Mouse (Mus musculus) testis, postnatal 14 days (tissue): ENCODE measurements around the gene Paqr3.

Experiments
- DNase-seq: peaks from one replicate; pipeline ENCODE4 v3.0.0; 2021; ENCODE audit warnings: low spot score

The Paqr3 gene

GRCm38 (mm10) chr5:97111207-97111910 lies at the start of gene Paqr3:
Gene Paqr3, minus strand, starts transcription at chr5:97111596.
- DNase-seq = peak; percentile 98

DNA sequence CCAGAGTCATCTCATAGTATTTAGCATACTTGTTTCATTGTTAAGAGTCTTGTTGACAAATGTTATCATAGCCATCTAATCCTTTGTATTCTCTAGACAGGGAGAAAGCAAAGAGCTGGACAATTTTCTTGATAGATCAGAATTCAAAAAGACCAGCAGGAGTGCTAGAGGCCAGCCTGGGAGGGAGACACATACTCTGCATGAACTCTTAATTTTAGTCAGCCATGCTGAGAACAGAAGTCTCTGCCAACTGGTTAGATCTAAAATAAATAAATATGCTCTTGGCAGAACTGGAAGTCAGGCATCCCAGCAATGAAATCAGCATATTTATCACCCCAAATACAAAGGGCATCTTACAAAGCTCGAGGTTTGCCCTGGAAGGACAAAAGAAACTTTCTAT lies 43.3 kb upstream of the Paqr3 start:
- DNase-seq = no peak

DNA sequence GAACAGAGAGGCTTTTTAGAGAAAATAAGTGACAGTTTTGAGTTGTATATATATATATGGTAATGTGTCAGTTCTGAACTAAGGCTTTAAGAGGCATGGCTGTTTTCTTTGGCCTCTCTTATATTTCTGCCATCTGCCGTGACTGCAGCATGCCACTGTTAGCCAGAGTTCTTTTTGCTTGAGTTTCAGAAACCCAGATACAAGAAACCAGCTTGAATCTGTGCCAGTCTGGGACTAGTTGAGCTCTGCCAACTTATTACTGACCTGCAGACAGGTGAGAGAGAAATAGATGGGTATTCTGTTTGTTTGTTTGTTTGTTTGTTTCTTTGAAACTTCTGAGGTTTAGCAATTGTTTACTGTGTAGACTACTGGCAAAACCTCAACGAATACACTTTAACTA lies 23.9 kb upstream of the Paqr3 start:
- DNase-seq = no peak

DNA sequence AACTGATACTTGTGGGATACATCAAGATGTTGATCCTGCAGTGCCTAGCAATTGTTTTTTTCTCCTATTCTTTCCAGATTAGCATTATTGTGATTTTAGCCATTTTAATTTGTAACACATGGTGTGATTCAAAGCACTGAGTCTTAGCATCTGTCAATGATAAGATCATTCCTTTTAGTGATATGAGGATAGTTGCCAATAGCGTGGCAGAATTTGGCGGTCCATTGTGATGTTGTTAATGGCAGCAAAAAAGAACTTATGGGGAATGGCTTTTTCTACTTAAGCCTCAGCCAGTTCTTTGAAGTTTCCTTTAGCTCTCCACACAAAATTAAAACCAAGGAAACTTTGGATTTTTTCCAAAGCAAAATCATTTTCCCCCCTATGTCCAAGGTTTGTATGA lies 18.2 kb upstream of the Paqr3 start:
- no peak for DNase-seq

DNA sequence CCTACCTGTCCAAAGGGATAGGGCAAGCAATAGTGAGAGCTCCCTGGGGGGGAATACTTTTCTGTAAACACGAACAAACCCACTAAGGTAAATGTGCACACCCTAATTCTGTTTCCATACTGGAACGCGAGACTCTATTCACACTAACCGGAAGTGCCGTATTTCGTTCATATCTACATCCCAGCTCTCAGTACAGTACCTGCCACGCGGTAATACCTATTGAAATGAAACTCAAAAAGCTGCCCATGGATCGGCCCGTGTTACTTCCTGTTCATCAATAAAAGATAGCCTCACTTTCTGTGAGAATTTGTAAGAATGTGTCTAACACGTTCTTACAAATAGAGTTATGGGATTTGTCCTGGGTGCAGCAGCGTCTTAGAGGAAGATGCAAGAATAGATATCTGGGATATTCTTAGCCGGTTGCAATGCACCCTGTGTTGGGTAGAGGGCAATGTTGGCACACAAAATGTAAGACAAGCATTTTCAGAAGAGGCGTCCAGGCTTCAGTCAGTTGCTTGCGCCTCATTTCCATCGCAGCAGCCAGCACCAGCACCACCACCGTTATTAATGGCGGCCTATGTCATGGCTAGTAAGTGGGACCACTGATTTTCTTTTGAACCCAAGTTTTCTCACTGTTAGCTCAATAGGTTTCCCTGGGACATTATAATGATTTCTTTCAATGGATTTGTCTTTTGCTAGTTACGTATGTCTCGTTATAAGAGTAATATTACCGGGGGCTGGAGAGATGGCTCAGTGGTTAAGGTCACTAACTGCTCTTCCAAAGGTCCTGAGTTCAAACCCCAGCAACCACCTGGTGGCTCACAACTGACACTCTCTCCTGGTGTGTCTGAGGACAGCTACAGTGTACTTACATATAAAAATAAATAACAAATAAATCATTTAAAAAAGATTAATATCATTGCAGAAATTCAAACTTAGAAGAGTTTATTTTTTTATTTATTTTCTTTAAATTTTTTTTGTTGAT lies 17.1 kb upstream of the Paqr3 start:
- DNase-seq = no peak

- DNase-seq = no peak
Observed at GRCm38 (mm10) chr5:97127284-97127683, 15.9 kb upstream of the Paqr3 start.

DNA sequence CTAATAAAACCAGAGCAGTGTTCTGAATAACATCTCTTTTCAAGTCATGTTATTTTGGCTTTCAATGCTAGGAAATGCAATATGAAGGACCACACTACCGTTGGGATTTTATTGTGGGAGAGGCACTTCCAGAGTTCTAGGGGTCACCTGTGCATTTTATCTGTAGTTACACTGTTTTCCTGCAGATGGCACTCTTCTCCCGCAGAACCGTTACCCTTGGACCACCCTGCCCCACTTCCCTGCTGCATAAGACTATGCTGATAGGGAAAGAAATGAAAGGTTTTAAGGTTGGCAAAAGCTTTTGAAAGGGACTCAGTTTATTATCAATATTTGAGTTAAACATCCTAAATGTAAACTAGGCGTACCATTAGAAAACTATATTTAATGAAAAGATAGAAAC lies 14.6 kb upstream of the Paqr3 start:
- DNase-seq = no peak

GRCm38 (mm10) chr5:97125459-97125970 lies 14.1 kb upstream of the Paqr3 start:
- no peak for DNase-seq

- DNase-seq = no peak
Observed at GRCm38 (mm10) chr5:97124977-97125376, 13.6 kb upstream of the Paqr3 start.

DNA sequence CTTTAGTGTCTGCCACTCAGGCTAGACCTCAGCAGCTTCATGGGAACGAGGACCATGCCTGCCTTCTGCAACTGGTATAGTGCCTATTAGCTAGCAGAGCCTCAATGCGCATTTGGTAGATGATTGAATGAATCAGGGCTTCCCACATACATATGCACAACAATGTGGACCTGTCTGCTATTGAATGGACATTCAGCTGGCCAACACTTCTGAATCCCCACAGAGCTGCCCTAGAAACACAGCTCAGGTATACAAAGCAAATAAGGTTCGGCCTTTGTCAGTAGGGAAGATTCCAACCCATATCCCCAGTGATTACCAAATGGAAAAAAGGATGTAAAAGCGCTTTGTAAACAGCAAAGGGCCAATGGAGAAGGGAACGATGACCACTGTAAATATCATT lies 699 bp downstream of the Paqr3 start:
- DNase-seq = no peak

GRCm38 (mm10) chr5:97110133-97110532 lies 1.3 kb downstream of the Paqr3 start:
- DNase-seq = no peak

DNA sequence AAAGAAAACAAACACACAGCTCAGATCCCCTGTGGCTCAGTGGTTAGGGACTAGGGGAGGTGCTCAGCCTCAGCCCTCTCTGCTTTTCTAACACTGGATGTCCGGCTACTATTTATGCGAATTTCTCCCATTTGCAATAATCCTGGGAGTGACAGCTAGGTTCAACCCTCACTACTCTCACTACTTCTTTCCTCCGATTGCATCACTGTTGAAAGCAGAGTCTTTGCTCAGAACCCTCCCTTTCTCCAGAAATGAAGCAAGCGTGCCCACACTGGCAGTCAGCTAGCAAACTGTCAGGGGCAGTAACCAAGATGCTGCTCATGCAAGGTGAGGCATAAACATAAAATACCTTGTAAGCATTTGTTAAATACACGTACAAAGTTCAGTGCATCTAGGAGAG lies 3.1 kb downstream of the Paqr3 start:
- no peak for DNase-seq

DNA sequence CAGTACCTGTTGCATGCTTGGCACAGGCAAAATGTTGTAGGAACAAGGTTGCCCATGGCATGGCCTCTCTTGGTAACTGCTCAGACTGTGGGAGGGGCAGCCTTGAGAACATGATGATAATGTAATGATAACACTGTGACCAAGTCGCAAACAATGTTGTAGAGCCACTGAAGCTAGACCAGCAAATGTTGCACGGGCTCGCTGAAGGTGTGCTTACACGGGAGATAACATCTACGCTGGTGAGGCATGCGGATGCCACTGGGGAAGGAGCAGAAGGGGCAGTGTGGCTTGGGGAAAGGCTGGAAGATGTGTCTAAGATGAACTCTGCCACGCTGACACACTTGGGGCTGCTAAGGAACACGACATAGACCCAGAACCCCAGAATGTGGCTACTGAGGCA lies 11.4 kb downstream of the Paqr3 start:
- no peak for DNase-seq

DNA sequence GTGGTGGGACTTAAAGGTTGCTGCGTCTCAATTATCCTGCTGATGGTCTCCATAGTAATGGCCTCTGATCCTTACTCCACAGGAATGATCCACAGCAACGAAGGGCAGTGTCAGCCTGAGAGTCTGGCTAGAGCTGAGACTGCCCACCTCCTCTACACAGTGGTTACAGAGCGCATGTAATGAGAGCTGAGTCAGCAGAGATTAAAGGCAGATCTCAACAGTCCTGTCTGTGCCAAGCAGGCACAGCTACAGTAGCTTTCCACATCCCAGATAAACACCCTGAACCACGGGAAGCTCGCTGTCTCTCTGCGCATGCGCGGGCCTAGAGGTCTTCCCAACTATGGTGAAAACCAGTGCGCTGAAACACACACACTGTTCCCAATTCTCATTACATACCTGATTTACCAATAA lies 13.8 kb downstream of the Paqr3 start:
- no peak for DNase-seq

DNA sequence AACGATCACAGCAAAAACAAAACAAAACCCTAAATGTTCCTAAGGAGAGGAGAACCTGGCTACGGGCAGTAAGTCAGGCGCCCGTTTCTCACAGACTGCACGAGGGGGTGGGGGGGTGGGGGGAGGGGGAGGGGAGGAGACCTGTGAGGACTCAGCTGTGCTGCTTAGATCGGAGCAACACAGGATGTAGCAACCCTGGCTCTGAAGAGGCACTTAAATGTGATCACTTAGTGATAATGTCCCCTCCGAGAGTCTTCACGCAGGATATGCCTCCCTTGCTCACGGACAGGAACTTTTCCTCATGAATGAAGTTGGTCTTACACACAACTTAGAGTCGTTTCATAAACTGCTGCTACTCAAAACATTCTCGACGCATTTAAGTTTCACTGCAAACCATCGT lies 16.1 kb downstream of the Paqr3 start:
- DNase-seq = no peak

DNA sequence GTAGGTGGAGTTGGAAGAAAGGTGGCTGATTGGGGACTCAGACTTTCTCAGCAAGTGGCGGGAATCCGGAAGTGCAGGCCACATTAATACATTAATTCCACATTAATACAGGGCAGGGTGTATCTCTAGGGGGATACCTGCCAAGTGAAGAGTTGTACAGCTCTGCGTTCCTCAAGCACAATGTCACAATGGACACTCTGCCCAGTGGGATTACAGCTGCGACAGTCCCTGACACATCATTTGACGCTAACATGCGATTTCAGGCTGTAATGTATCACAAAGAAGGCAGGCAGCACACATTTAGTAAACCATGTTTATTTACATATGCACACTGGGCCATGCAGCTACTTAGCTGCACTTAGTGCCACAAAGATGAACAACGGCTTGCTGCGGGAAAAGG lies 18.4 kb downstream of the Paqr3 start:
- DNase-seq = no peak

- no peak for DNase-seq
Observed at GRCm38 (mm10) chr5:97090034-97090784, 21.2 kb downstream of the Paqr3 start.

DNA sequence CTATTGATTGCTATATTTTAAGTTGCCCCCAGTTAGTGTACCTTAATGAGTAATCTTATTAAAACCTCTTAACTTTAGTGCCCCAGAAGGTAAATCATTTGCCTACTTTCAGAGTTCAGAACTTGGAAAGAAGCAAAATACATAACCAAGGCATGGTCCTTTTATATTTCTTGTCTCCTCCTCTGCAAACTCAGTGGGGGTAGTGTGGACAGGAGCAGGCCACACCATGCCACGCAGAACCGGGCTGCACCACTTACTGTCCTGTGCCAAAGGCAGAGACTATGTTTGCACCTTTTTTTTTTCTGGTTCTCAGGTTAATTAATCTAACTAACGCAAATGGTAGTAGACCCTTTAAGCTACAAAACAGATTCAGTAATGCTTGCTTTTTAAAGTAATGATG lies 22.0 kb downstream of the Paqr3 start:
- DNase-seq = no peak

GRCm38 (mm10) chr5:97088231-97088630 lies 23.2 kb downstream of the Paqr3 start:
- no peak for DNase-seq

GRCm38 (mm10) chr5:97087746-97088145 lies 23.6 kb downstream of the Paqr3 start:
- DNase-seq = no peak

DNA sequence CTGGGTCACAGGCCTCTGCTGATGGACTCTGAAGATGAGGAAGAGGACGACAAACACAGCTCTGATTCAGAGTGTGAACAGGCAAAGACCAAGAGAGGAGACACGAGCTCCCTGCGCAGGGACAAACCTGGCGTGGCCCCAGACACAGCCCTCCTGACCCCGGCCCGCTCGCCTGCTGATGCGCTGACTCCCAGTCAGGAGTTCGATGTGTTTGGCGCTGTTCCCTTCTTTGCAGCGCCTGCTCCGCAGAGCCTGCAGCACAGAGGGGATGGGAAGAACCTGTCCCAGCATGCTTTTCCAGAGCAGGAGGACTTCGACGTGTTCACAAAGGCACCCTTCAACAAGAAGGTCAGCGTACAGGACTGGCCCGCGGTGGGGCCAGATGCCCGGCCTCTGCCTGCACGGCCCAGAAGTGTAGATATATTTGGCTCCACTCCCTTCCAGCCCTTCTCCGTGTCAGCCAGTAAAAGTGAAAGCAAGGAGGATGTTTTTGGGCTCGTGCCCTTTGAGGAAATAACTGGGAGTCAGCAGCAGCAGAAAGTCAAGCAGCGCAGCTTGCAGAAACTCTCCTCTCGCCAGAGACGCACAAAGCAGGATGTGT lies 24.3 kb downstream of the Paqr3 start:
- no peak for DNase-seq

DNA sequence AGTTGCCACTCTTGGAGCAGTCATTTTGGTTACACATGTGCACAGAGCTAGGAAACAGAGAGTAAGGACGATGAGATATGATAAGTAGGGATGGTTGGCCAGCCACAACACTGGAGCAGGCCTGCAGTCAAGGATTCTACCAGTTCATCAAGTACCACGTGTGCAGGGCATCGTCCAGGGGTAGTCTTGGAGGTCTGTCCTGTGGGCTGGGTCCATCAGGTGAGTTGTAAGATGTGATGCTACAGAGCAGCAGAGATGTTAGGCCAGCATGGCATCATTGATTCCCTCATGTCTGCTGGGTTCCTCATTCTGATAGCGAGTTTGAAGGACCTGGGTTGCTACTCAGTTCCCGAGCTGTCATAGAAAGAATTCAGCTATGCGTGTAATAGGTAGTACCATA lies 26.3 kb downstream of the Paqr3 start:
- DNase-seq = no peak
